ENCODE assay signal across 24 mouse cellular contexts in genomic region chr4:97669808-97670207, GRCm38 (mm10).
DNase-seq lines count a peak whose midpoint lies in the region; ATAC-seq and TF ChIP-seq lines count a peak whose summit lies in the region.
"Had no signal": no experiment of that assay in that cellular context is flagged by ENCODE, and none has a peak within 500 bp of the region (broad histone marks: within the 10 kb centered on the region; RNA-seq: fewer than 3 reads in every experiment).

No protein-coding gene starts in this region.

- DNase-seq in neural tube, embryonic 11.5 days (ENCODE audit: low spot score), result no peak
- DNase-seq in neural tube, embryonic 10.5 days (ENCODE audit: extremely low spot score, low spot score), result no peak
- DNase-seq in forebrain, embryonic 14.5 days (ENCODE audit: low spot score), result no peak
- no peak for DNase-seq in forebrain, postnatal 0 days
- DNase-seq in frontal cortex, adult 2 months (ENCODE audit: extremely low spot score in 1 of 2, low spot score in 1 of 2), result no peak
- no peak for DNase-seq in left cerebral cortex, adult 9 months (ENCODE audit: low spot score in 2 of 2)
- DNase-seq: adrenal gland, adult 2 months; adrenal gland, postnatal 14 days; cerebellum, adult 11-12 months; cerebellum, adult 8-10 months; cerebellum, postnatal 36 days; gastrocnemius, postnatal 10 days; gastrocnemius, postnatal 36 days; heart, adult 2 months; heart, postnatal 14 days; kidney, adult 18-20 months had no signal

- 50% methylated on average over 3 of the region's 3 CpGs for WGBS in neural tube, embryonic 11.5 days
- WGBS in forebrain, embryonic 12.5 days, result 12% methylated on average over 3 of the region's 3 CpGs
- 6% methylated on average over 3 of the region's 3 CpGs for WGBS in forebrain, embryonic 14.5 days
- WGBS in forebrain, postnatal 0 days, result 14% methylated on average over 3 of the region's 3 CpGs

- H3K27me3 ChIP-seq in neural tube, embryonic 11.5 days (ENCODE audit: control insufficient read depth, insufficient read depth, low read length), result no peaks in the 10 kb centered on the region
- no peaks in the 10 kb centered on the region for H3K27me3 ChIP-seq in forebrain, embryonic 12.5 days
- no peaks in the 10 kb centered on the region for H3K27me3 ChIP-seq in forebrain, embryonic 14.5 days (replicated peaks; ENCODE audit: control insufficient read depth, insufficient read depth, low read length)
- H3K27me3 ChIP-seq in forebrain, postnatal 0 days (ENCODE audit: insufficient read depth, low read length), result no peaks in the 10 kb centered on the region
- H3K27me3 ChIP-seq: heart, embryonic 13.5 days had no signal

- no peak for TF ChIP-seq CTCF in forebrain, postnatal 0 days (IDR thresholded peaks at IDR 0.05; ENCODE audit: low read depth)

- H3K4me3 ChIP-seq in neural tube, embryonic 11.5 days (ENCODE audit: low read depth, low read length), result no peak overlapping the region
- no peak overlapping the region for H3K4me3 ChIP-seq in forebrain, embryonic 12.5 days (replicated peaks)
- no peak overlapping the region for H3K4me3 ChIP-seq in forebrain, embryonic 14.5 days (ENCODE audit: low read depth, low read length)
- no peak overlapping the region for H3K4me3 ChIP-seq in forebrain, postnatal 0 days (ENCODE audit: low read depth, low read length)
- H3K4me3 ChIP-seq: heart, adult 2 months; heart, embryonic 10.5 days; heart, embryonic 13.5 days had no signal

- no peak overlapping the region for H3K9ac ChIP-seq in neural tube, embryonic 11.5 days (ENCODE audit: low read length)
- no peak overlapping the region for H3K9ac ChIP-seq in forebrain, embryonic 12.5 days
- no peak overlapping the region for H3K9ac ChIP-seq in forebrain, embryonic 14.5 days (ENCODE audit: low read length)
- no peak overlapping the region for H3K9ac ChIP-seq in forebrain, postnatal 0 days
- H3K9ac ChIP-seq: heart, embryonic 13.5 days; hindbrain, embryonic 14.5 days had no signal

- no peaks in the 10 kb centered on the region; the same call in 1 of the 2 replicates for H3K4me1 ChIP-seq in neural tube, embryonic 11.5 days (ENCODE audit: control insufficient read depth, insufficient read depth, low read length)
- peaks cover 24% of the 10 kb centered on the region for H3K4me1 ChIP-seq in forebrain, embryonic 12.5 days
- H3K4me1 ChIP-seq in forebrain, embryonic 14.5 days (ENCODE audit: control insufficient read depth, insufficient read depth, low read length), result peaks cover 10% of the 10 kb centered on the region; the same call in 1 of the 2 replicates
- no peaks in the 10 kb centered on the region for H3K4me1 ChIP-seq in forebrain, postnatal 0 days (ENCODE audit: insufficient read depth)
- H3K4me1 ChIP-seq: heart, embryonic 10.5 days had no signal

- H3K36me3 ChIP-seq in neural tube, embryonic 11.5 days (ENCODE audit: control insufficient read depth, insufficient read depth, low read length), result no peaks in the 10 kb centered on the region
- H3K36me3 ChIP-seq in forebrain, embryonic 12.5 days (replicated peaks), result no peaks in the 10 kb centered on the region
- H3K36me3 ChIP-seq in forebrain, embryonic 14.5 days (ENCODE audit: control insufficient read depth, insufficient read depth, low read length), result no peaks in the 10 kb centered on the region
- no peaks in the 10 kb centered on the region for H3K36me3 ChIP-seq in forebrain, postnatal 0 days (ENCODE audit: insufficient read depth)
- H3K36me3 ChIP-seq: heart, embryonic 10.5 days; heart, embryonic 13.5 days had no signal

- H3K9me3 ChIP-seq in neural tube, embryonic 11.5 days (ENCODE audit: control insufficient read depth, low read length), result no peaks in the 10 kb centered on the region
- no peaks in the 10 kb centered on the region for H3K9me3 ChIP-seq in forebrain, embryonic 12.5 days
- H3K9me3 ChIP-seq in forebrain, embryonic 14.5 days (replicated peaks; ENCODE audit: control insufficient read depth, low read length), result no peaks in the 10 kb centered on the region
- no peaks in the 10 kb centered on the region for H3K9me3 ChIP-seq in forebrain, postnatal 0 days (ENCODE audit: low read length)
- H3K9me3 ChIP-seq: heart, embryonic 10.5 days; heart, embryonic 13.5 days had no signal

- ATAC-seq in neural tube, embryonic 11.5 days (ENCODE audit: insufficient read depth, low FRiP score, low TSS enrichment), result peak; percentile 53; the same call in 1 of the 2 replicates
- ATAC-seq in forebrain, embryonic 12.5 days (ENCODE audit: low FRiP score), result peak; percentile 54; the same call in 1 of the 2 replicates
- peak; percentile 82 for ATAC-seq in forebrain, embryonic 14.5 days
- 0 out of 2 replicates have a peak, but pooled peaks have one; percentile 20 for ATAC-seq in forebrain, postnatal 0 days
- ATAC-seq: CD4-positive, CD25-positive, alpha-beta regulatory T cell, adult 4 months; hindbrain, postnatal 0 days; inflammation-experienced regulatory T-cells, adult 6 months; intestine, embryonic 16.5 days had no signal

- H3K4me2 ChIP-seq in neural tube, embryonic 11.5 days (ENCODE audit: low read depth), result no peak overlapping the region
- no peak overlapping the region for H3K4me2 ChIP-seq in forebrain, embryonic 12.5 days
- no peak overlapping the region for H3K4me2 ChIP-seq in forebrain, embryonic 14.5 days (ENCODE audit: low read length)
- H3K4me2 ChIP-seq in forebrain, postnatal 0 days (ENCODE audit: low read depth), result no peak overlapping the region
- H3K4me2 ChIP-seq: heart, embryonic 13.5 days; hindbrain, embryonic 14.5 days had no signal

- no peak overlapping the region for H3K27ac ChIP-seq in neural tube, embryonic 11.5 days (ENCODE audit: low read depth, low read length)
- no peak overlapping the region for H3K27ac ChIP-seq in forebrain, embryonic 12.5 days
- no peak overlapping the region; the same call in 1 of the 2 replicates for H3K27ac ChIP-seq in forebrain, embryonic 14.5 days (ENCODE audit: low read depth, low read length)
- H3K27ac ChIP-seq in forebrain, postnatal 0 days (ENCODE audit: low read depth, low read length), result no peak overlapping the region
- H3K27ac ChIP-seq: heart, adult 2 months; heart, embryonic 10.5 days; heart, embryonic 13.5 days; hindbrain, embryonic 14.5 days; hindbrain, postnatal 0 days had no signal

Comparison
In these comparisons a context has a peak if more than half of its experiments do, and no peak if none do; other contexts are left out.
1. ATAC-seq: peak in every context shown above with its lines; median percentile 82 in forebrain, embryonic 14.5 days; 54 in forebrain, embryonic 12.5 days; 53 in neural tube, embryonic 11.5 days; 20 in forebrain, postnatal 0 days.